Comparison of ENCODE assay signal across 11 mouse cellular contexts in the genomic region with DNA sequence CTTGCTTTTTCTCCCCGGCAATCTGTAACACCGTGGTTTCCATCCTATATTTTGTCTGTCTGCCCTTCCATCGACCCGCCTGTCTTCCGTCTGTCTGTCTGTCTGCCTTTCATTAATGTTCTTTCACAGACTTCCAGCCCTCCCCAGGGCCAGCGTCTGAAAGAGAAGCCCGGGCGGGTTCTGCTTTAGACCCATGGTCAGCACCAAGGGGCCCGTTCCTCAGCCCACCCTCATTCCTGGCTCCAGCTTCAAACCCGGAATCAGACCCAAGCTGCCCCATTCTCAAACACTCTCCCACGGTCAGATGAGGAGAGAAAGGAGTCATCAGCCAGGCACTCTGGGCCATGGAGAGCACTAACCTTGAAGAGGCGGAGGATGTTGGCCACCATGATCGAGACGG. TPM values are rescaled to one million over a fixed set of nuclear protein-coding genes. Genes with fewer than 3 reads are reported as not detected.
DNase-seq lines count a peak whose midpoint lies in the region; ATAC-seq and TF ChIP-seq lines count a peak whose summit lies in the region.
"Had no signal": no experiment of that assay in that cellular context is flagged by ENCODE, and none has a peak within 500 bp of the region (broad histone marks: within the 10 kb centered on the region; RNA-seq: fewer than 3 reads in every experiment).

No protein-coding gene starts in this region.

- DNase-seq in kidney, adult 11 months, result no peak
- no peak for DNase-seq in embryonic facial prominence, embryonic 11.5 days (ENCODE audit: low spot score)
- no peak for DNase-seq in hindbrain, embryonic 14.5 days (ENCODE audit: low spot score)
- DNase-seq in lung, adult 2 months, result no peak
- no peak for DNase-seq in layer of hippocampus, postnatal 14 days (ENCODE audit: low spot score in 2 of 2)
- DNase-seq in layer of hippocampus, adult 9-10 months (ENCODE audit: low spot score), result no peak
- DNase-seq: adrenal gland, postnatal 25 days had no signal

- no peak for ATAC-seq in kidney, embryonic 15.5 days (replicated peaks; ENCODE audit: low FRiP score)
- no peak for ATAC-seq in embryonic facial prominence, embryonic 11.5 days (replicated peaks; ENCODE audit: insufficient number of reproducible peaks, low FRiP score, low TSS enrichment, low read depth)
- no peak for ATAC-seq in hindbrain, embryonic 14.5 days (ENCODE audit: low FRiP score)
- ATAC-seq in neural tube, embryonic 13.5 days (ENCODE audit: low read depth), result no peak

- no peak overlapping the region for H3K27ac ChIP-seq in kidney, embryonic 15.5 days
- H3K27ac ChIP-seq in embryonic facial prominence, embryonic 11.5 days (replicated peaks; ENCODE audit: low read depth, low read length), result peak overlapping the region; percentile 70; the same call in 1 of the 2 replicates
- H3K27ac ChIP-seq in hindbrain, embryonic 14.5 days, result peak overlapping the region; percentile 44; the same call in 1 of the 2 replicates
- peak overlapping the region; percentile 70; the same call in 1 of the 2 replicates for H3K27ac ChIP-seq in neural tube, embryonic 13.5 days (replicated peaks)
- H3K27ac ChIP-seq: left cerebral cortex, adult 2 months had no signal

- no peaks in the 10 kb centered on the region for H3K9me3 ChIP-seq in kidney, embryonic 15.5 days (replicated peaks)
- H3K9me3 ChIP-seq in embryonic facial prominence, embryonic 11.5 days (replicated peaks; ENCODE audit: control insufficient read depth, low read length), result no peaks in the 10 kb centered on the region
- H3K9me3 ChIP-seq in hindbrain, embryonic 14.5 days (ENCODE audit: control insufficient read depth, low read length), result no peaks in the 10 kb centered on the region
- no peaks in the 10 kb centered on the region for H3K9me3 ChIP-seq in neural tube, embryonic 13.5 days

- peaks cover 55% of the 10 kb centered on the region for H3K27me3 ChIP-seq in kidney, embryonic 15.5 days
- H3K27me3 ChIP-seq in embryonic facial prominence, embryonic 11.5 days (ENCODE audit: control insufficient read depth, insufficient read depth, low read length), result peaks cover 6% of the 10 kb centered on the region; the same call in 1 of the 2 replicates
- no peaks in the 10 kb centered on the region for H3K27me3 ChIP-seq in hindbrain, embryonic 14.5 days (ENCODE audit: control insufficient read depth, insufficient read depth, low read length)
- H3K27me3 ChIP-seq in neural tube, embryonic 13.5 days, result peaks cover 8% of the 10 kb centered on the region; the same call in 1 of the 2 replicates

- H3K4me1 ChIP-seq in kidney, embryonic 15.5 days, result peaks cover 54% of the 10 kb centered on the region
- peaks cover 22% of the 10 kb centered on the region for H3K4me1 ChIP-seq in embryonic facial prominence, embryonic 11.5 days (ENCODE audit: control insufficient read depth, insufficient read depth, low read length)
- peaks cover 35% of the 10 kb centered on the region for H3K4me1 ChIP-seq in hindbrain, embryonic 14.5 days (replicated peaks; ENCODE audit: control insufficient read depth, insufficient read depth, low read length)
- peaks cover 72% of the 10 kb centered on the region for H3K4me1 ChIP-seq in neural tube, embryonic 13.5 days (replicated peaks)
- H3K4me1 ChIP-seq in lung, adult 2 months (ENCODE audit: control insufficient read depth, insufficient read depth, low read length), result no peaks in the 10 kb centered on the region

- no peak for TF ChIP-seq POLR2A in lung, adult 2 months (IDR thresholded peaks at IDR 0.05; ENCODE audit: borderline replicate concordance, extremely low read depth, low read depth, low read length)

- no peak for TF ChIP-seq CTCF in lung, adult 2 months (IDR thresholded peaks at IDR 0.05; ENCODE audit: insufficient read depth, low read length)

- H3K36me3 ChIP-seq in kidney, embryonic 15.5 days, result no peaks in the 10 kb centered on the region
- no peaks in the 10 kb centered on the region for H3K36me3 ChIP-seq in embryonic facial prominence, embryonic 11.5 days (replicated peaks; ENCODE audit: control insufficient read depth, insufficient read depth, low read depth, low read length)
- H3K36me3 ChIP-seq in hindbrain, embryonic 14.5 days (replicated peaks; ENCODE audit: control insufficient read depth, insufficient read depth), result no peaks in the 10 kb centered on the region
- no peaks in the 10 kb centered on the region for H3K36me3 ChIP-seq in neural tube, embryonic 13.5 days

- 27% methylated on average over 14 of the region's 14 CpGs for WGBS in kidney, embryonic 15.5 days
- WGBS in embryonic facial prominence, embryonic 11.5 days, result 20% methylated on average over 14 of the region's 14 CpGs
- WGBS in hindbrain, embryonic 14.5 days, result 21% methylated on average over 14 of the region's 14 CpGs
- 25% methylated on average over 14 of the region's 14 CpGs for WGBS in neural tube, embryonic 13.5 days
- WGBS in lung, adult 2 months, result 32% methylated on average over 14 of the region's 14 CpGs

- H3K4me2 ChIP-seq in kidney, embryonic 15.5 days, result peak overlapping the region; percentile 46; the same call in 1 of the 2 replicates
- peak overlapping the region; percentile 19; the same call in 1 of the 2 replicates for H3K4me2 ChIP-seq in embryonic facial prominence, embryonic 11.5 days (ENCODE audit: low read depth, low read length)
- peak overlapping the region; percentile 6; the same call in 1 of the 2 replicates for H3K4me2 ChIP-seq in hindbrain, embryonic 14.5 days (replicated peaks)
- peak overlapping the region; percentile 28; the same call in 1 of the 2 replicates for H3K4me2 ChIP-seq in neural tube, embryonic 13.5 days

- H3K9ac ChIP-seq in kidney, embryonic 15.5 days, result no peak overlapping the region
- H3K9ac ChIP-seq in embryonic facial prominence, embryonic 11.5 days (replicated peaks; ENCODE audit: low read length), result peak overlapping the region; percentile 18; the same call in 1 of the 2 replicates
- no peak overlapping the region for H3K9ac ChIP-seq in hindbrain, embryonic 14.5 days
- H3K9ac ChIP-seq in neural tube, embryonic 13.5 days, result no peak overlapping the region

- no peak overlapping the region for H3K4me3 ChIP-seq in kidney, embryonic 15.5 days (replicated peaks)
- no peak overlapping the region for H3K4me3 ChIP-seq in embryonic facial prominence, embryonic 11.5 days (ENCODE audit: low read depth, low read length)
- H3K4me3 ChIP-seq in hindbrain, embryonic 14.5 days (replicated peaks; ENCODE audit: low read length), result no peak overlapping the region
- H3K4me3 ChIP-seq in neural tube, embryonic 13.5 days, result no peak overlapping the region
- H3K4me3 ChIP-seq in lung, adult 2 months (replicated peaks; ENCODE audit: extremely low read depth, low read depth, low read length), result no peak overlapping the region
- H3K4me3 ChIP-seq: left cerebral cortex, adult 2 months had no signal

RNA-seq across cellular contexts. Expression of gene Grm4, which starts 18.9 kb away (rescaled TPM):
- 1.0 and 1.2 TPM in 2 replicates for polyA plus RNA-seq in kidney, embryonic 15.5 days (2015; fragmentation: Nextera tagmentation; extraction: Ambion mirVana)
- 0.49 and 0.88 TPM in 2 replicates for polyA plus RNA-seq in embryonic facial prominence, embryonic 11.5 days (2014; fragmentation: Nextera tagmentation; extraction: Ambion mirVana)
- 9.0 and 10.1 TPM in 2 replicates for polyA plus RNA-seq in hindbrain, embryonic 14.5 days (2014; fragmentation: Nextera tagmentation; extraction: Ambion mirVana)
- 3.5 and 4.3 TPM in 2 replicates for polyA plus RNA-seq in neural tube, embryonic 13.5 days (2015; fragmentation: Nextera tagmentation; extraction: Ambion mirVana)
- polyA plus RNA-seq in lung, adult 2 months (2012; rRNA removed), result 1.1 TPM in 2 replicates
- total RNA-seq in layer of hippocampus, postnatal 14 days (2021), result 10 to 100 TPM; 10.7 to 19.3 TPM
- total RNA-seq: hematopoietic stem cell, adult 5-6 weeks had no signal

RNA-seq across cellular contexts. Expression of gene Hmga1, which starts 54.0 kb away (rescaled TPM):
- polyA plus RNA-seq in kidney, embryonic 15.5 days (2015; fragmentation: Nextera tagmentation; extraction: Ambion mirVana), result 250 and 269 TPM in 2 replicates
- 415 and 428 TPM in 2 replicates for polyA plus RNA-seq in embryonic facial prominence, embryonic 11.5 days (2014; fragmentation: Nextera tagmentation; extraction: Ambion mirVana)
- 136 and 148 TPM in 2 replicates for polyA plus RNA-seq in hindbrain, embryonic 14.5 days (2014; fragmentation: Nextera tagmentation; extraction: Ambion mirVana)
- 121 and 127 TPM in 2 replicates for polyA plus RNA-seq in neural tube, embryonic 13.5 days (2015; fragmentation: Nextera tagmentation; extraction: Ambion mirVana)
- 57.9 and 73.2 TPM in 2 replicates for polyA plus RNA-seq in lung, adult 2 months (2012; rRNA removed)
- 10 to 100 TPM; 31.3 to 32.7 TPM for total RNA-seq in layer of hippocampus, postnatal 14 days (2021)
